Mouse (Mus musculus) G1E (cell line): ENCODE data around the gene Rtp4. TPM values are rescaled to one million over a fixed set of nuclear protein-coding genes. Genes with fewer than 3 reads are reported as not detected.

Source experiments
- ATAC-seq: 2 replicates; pipeline ENCODE4 v1.8.0; 2016; ENCODE audit warnings: mild to moderate bottlenecking; ENCODE audit not compliant: insufficient number of reproducible peaks, poor library complexity, low FRiP score, severe bottlenecking; ENCODE audit errors: extremely low read depth
- DNase-seq: peaks from one replicate; pipeline ENCODE4 v3.0.0; 2012; ENCODE audit warnings: low spot score
- H3K27me3 ChIP-seq: 2 replicates; pipeline ENCODE4 v1.6.1; 2012; ENCODE audit warnings: mild to moderate bottlenecking, low read length, inconsistent platforms; ENCODE audit not compliant: insufficient read depth
- H3K36me3 ChIP-seq: replicated peaks from 2 replicates; pipeline ENCODE3; 2012; ENCODE audit warnings: mild to moderate bottlenecking, inconsistent platforms
- H3K4me1 ChIP-seq: 2 replicates; pipeline ENCODE4 v1.6.1; 2012; ENCODE audit warnings: low read depth, low read length, inconsistent platforms, mixed read lengths; ENCODE audit not compliant: insufficient read depth
- H3K4me3 ChIP-seq: 2 replicates; pipeline ENCODE4 v1.5.1; 2012; ENCODE audit warnings: low read depth, mild to moderate bottlenecking, inconsistent platforms, low read length, moderate library complexity, mixed read lengths
- H3K9me3 ChIP-seq: replicated peaks from 2 replicates; pipeline ENCODE4 v1.6.1; 2012; ENCODE audit warnings: inconsistent platforms
- CTCF ChIP-seq: IDR thresholded peaks from 2 replicates; pipeline ENCODE4 v1.5.1; 2012; ENCODE audit warnings: low read depth, low read length, inconsistent platforms, mixed read lengths
- GATA1 ChIP-seq: IDR thresholded peaks from 2 replicates; pipeline ENCODE4 v1.6.1; 2012; ENCODE audit warnings: borderline replicate concordance, low read length, inconsistent platforms, mixed read lengths
- GATA2 ChIP-seq: IDR thresholded peaks from 2 replicates; pipeline ENCODE4 v1.6.1; 2012; ENCODE audit warnings: low read depth, low read length, inconsistent platforms, borderline replicate concordance
- POLR2AphosphoS5 ChIP-seq: IDR thresholded peaks from 2 replicates; pipeline ENCODE4 v1.6.1; 2012; ENCODE audit warnings: low read depth, low read length, inconsistent platforms; ENCODE audit not compliant: insufficient replicate concordance
- TAL1 ChIP-seq: conservative IDR thresholded peaks from 2 replicates; pipeline ENCODE4 v1.6.1; 2012; ENCODE audit warnings: low read depth, low read length, inconsistent platforms, mixed read lengths
- polyA plus RNA-seq: library from polyadenylated mRNA; stranded (reverse); fragments of >175 nt; gene quantifications from 2 replicates; pipeline ENCODE4 v1.2.3, GENCODE M21; 2012
- total RNA-seq, 2 experiments: library from RNA; stranded (forward) in 1 of 2; stranded (reverse) in 1 of 2; fragments of 200-1000 nt in 1 of 2; fragments of >200 nt in 1 of 2; fragmentation: Nextera tagmentation in 1 of 2; gene quantifications; 2 replicates each; pipeline ENCODE4 v1.2.3; 2014 to 2017

Gene Rtp4
- total and polyA plus RNA-seq, 3 experiments, result 0.33 TPM; not detected in 2

GRCm38 (mm10) chr16:23607911-23608410 is 87.9 kb downstream of the Rtp4 start:
- TF ChIP-seq GATA1, result no peak
- TF ChIP-seq CTCF, result no peak
- no peak for TF ChIP-seq POLR2AphosphoS5
- TF ChIP-seq GATA2, result no peak
- TF ChIP-seq TAL1, result no peak
- no peak overlapping the region for H3K4me3 ChIP-seq
- DNase-seq (no peak), ATAC-seq (no peak)
- no peaks in the 10 kb centered on the region for H3K27me3 ChIP-seq
- no peaks in the 10 kb centered on the region for H3K4me1 ChIP-seq
- no peaks in the 10 kb centered on the region for H3K36me3 ChIP-seq
- H3K9me3 ChIP-seq, result peaks cover 24% of the 10 kb centered on the region

GRCm38 (mm10) chr16:23609748-23610185 is 89.7 kb downstream of the Rtp4 start:
- H3K36me3 ChIP-seq, result no peaks in the 10 kb centered on the region
- H3K4me1 ChIP-seq, result no peaks in the 10 kb centered on the region
- no peaks in the 10 kb centered on the region for H3K27me3 ChIP-seq
- DNase-seq (no peak), ATAC-seq (no peak)
- no peak overlapping the region for H3K4me3 ChIP-seq
- TF ChIP-seq POLR2AphosphoS5 (no peak), GATA1 (no peak), TAL1 (no peak), GATA2 (no peak), CTCF (no peak)
- peaks cover 22% of the 10 kb centered on the region for H3K9me3 ChIP-seq

- Histone ChIP-seq H3K36me3 (no peaks in the 10 kb centered on the region), H3K9me3 (peaks cover 9% of the 10 kb centered on the region; the same call in 1 of the 2 replicates), H3K4me1 (no peaks in the 10 kb centered on the region), H3K4me3 (no peak overlapping the region), H3K27me3 (no peaks in the 10 kb centered on the region)
- TF ChIP-seq GATA2 (no peak), GATA1 (no peak), TAL1 (no peak), POLR2AphosphoS5 (no peak), CTCF (no peak)
- no peak for DNase-seq
- ATAC-seq, result no peak
Observed at GRCm38 (mm10) chr16:23624205-23624604, 104.1 kb downstream of the Rtp4 start.

GRCm38 (mm10) chr16:23631531-23631930 is 111.4 kb downstream of the Rtp4 start:
- TF ChIP-seq GATA2 (no peak), POLR2AphosphoS5 (no peak), TAL1 (no peak)

GRCm38 (mm10) chr16:23632681-23633080 is 112.6 kb downstream of the Rtp4 start:
- TF ChIP-seq GATA2 (no peak), TAL1 (no peak), CTCF (no peak), GATA1 (no peak), POLR2AphosphoS5 (no peak)
- H3K27me3 ChIP-seq, result no peaks in the 10 kb centered on the region
- H3K4me3 ChIP-seq, result no peak overlapping the region
- no peaks in the 10 kb centered on the region for H3K4me1 ChIP-seq
- ATAC-seq (no peak), DNase-seq (no peak)
- H3K36me3 ChIP-seq, result no peaks in the 10 kb centered on the region
- H3K9me3 ChIP-seq, result peaks cover 10% of the 10 kb centered on the region

More at GRCm38 (mm10) chr16:23631531-23631930, 111.4 kb downstream of the Rtp4 start:
- Histone ChIP-seq H3K9me3 (peaks cover 10% of the 10 kb centered on the region), H3K4me1 (no peaks in the 10 kb centered on the region), H3K4me3 (no peak overlapping the region), H3K27me3 (no peaks in the 10 kb centered on the region), H3K36me3 (no peaks in the 10 kb centered on the region)
- ATAC-seq, result no peak
- DNase-seq, result no peak

GRCm38 (mm10) chr16:23653028-23653427 is 132.9 kb downstream of the Rtp4 start:
- H3K27me3 ChIP-seq, result no peaks in the 10 kb centered on the region
- DNase-seq, result no peak
- H3K36me3 ChIP-seq, result no peaks in the 10 kb centered on the region
- H3K9me3 ChIP-seq, result peaks cover 33% of the 10 kb centered on the region
- no peak overlapping the region for H3K4me3 ChIP-seq
- no peak for ATAC-seq
- H3K4me1 ChIP-seq, result no peaks in the 10 kb centered on the region
- TF ChIP-seq TAL1 (no peak), GATA1 (no peak), GATA2 (no peak), CTCF (no peak), POLR2AphosphoS5 (no peak)

GRCm38 (mm10) chr16:23653479-23653878 is 133.4 kb downstream of the Rtp4 start:
- H3K9me3 ChIP-seq, result peaks cover 31% of the 10 kb centered on the region
- DNase-seq, result no peak
- no peak for TF ChIP-seq GATA2
- no peak for TF ChIP-seq TAL1
- no peak for TF ChIP-seq CTCF
- no peak for TF ChIP-seq POLR2AphosphoS5
- no peak for TF ChIP-seq GATA1
- H3K36me3 ChIP-seq, result no peaks in the 10 kb centered on the region
- H3K4me1 ChIP-seq, result no peaks in the 10 kb centered on the region
- no peaks in the 10 kb centered on the region for H3K27me3 ChIP-seq
- ATAC-seq, result no peak
- no peak overlapping the region for H3K4me3 ChIP-seq
